Mouse (Mus musculus) small intestine, adult 2 months (tissue): ENCODE measurements at regions not wholly inside any gene's neighbourhood (a gene's known extent, or its start where the extent isn't known, plus 50 kb on each side); places are given as distances from the start of the nearest gene placed in this dataset.

ENCODE experiments used
- H3K27ac ChIP-seq: fragments of 200-500 bp; 2 replicates; pipeline ENCODE4 v1.5.1; 2012; ENCODE audit warnings: low read depth, low read length, control low read depth, inconsistent platforms; ENCODE audit not compliant: insufficient read depth
- H3K27me3 ChIP-seq: fragments of 200-500 bp; 2 replicates; pipeline ENCODE4 v1.6.1; 2012; ENCODE audit warnings: mild to moderate bottlenecking, moderate library complexity, low read length, inconsistent platforms; ENCODE audit not compliant: control insufficient read depth, insufficient read depth
- H3K36me3 ChIP-seq: fragments of 200-500 bp; 2 replicates; pipeline ENCODE4 v1.6.1; 2012; ENCODE audit warnings: mild to moderate bottlenecking, low read length, control low read depth, inconsistent platforms; ENCODE audit not compliant: control insufficient read depth, insufficient read depth
- H3K4me1 ChIP-seq: fragments of 200-500 bp; 2 replicates; pipeline ENCODE4 v1.6.1; 2012; ENCODE audit warnings: low read length, inconsistent platforms, mixed read lengths; ENCODE audit not compliant: control insufficient read depth, insufficient read depth, insufficient read length
- H3K4me3 ChIP-seq: fragments of 200-500 bp; 2 replicates; pipeline ENCODE4 v1.5.1; 2012; ENCODE audit warnings: low read depth, mild to moderate bottlenecking, control low read depth, inconsistent platforms, low read length, moderate library complexity
- CTCF ChIP-seq: fragments of 200-500 bp; IDR thresholded peaks from 2 replicates; pipeline ENCODE4 v1.5.1; 2012; ENCODE audit warnings: low read depth, mild to moderate bottlenecking, control low read depth, inconsistent platforms, low read length, moderate library complexity, mixed read lengths; ENCODE audit not compliant: insufficient replicate concordance, insufficient read length; ENCODE audit errors: extremely low read depth
- POLR2A ChIP-seq: fragments of 200-500 bp; IDR thresholded peaks from 2 replicates; pipeline ENCODE4 v1.6.1; 2012; ENCODE audit warnings: low read depth, mild to moderate bottlenecking, control low read depth, inconsistent platforms, low read length, moderate library complexity
- whole genome bisulfite sequencing: fragments of 180-500 bp; shearing (Covaris S2); methylation state at CpG from one replicate; pipeline ENCODE4 v1.1.7; 2018; 5-methylcytosine and 5-hydroxymethylcytosine counted together

DNA sequence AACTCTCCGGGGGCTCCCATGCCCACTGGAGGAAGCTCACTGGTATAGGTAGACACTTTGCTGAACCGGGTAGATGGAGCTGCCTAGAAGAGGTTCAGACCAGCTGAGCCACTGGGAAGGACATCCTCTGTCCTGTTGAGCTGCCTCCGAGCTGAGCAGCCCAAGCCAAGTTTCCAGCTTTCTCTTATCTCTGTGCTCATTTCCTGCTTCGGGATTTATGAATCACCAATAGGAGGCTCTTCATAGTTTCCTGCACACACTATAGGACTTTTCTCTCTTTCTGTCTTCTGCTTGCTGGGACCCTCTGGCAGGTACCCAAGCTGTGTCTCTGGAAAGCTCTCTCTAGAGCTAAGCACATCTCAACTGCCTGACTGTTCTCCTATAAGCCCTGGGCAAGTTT, 177.4 kb upstream of the Hes1 start:
- no peak for TF ChIP-seq POLR2A
- TF ChIP-seq CTCF: no peak
- H3K4me1 ChIP-seq: peaks cover 6% of the 10 kb centered on the region
- H3K27ac ChIP-seq: no peak overlapping the region
- H3K4me3 ChIP-seq: no peak overlapping the region
- no peaks in the 10 kb centered on the region for H3K36me3 ChIP-seq
- WGBS: 37% methylated on average over 4 of the region's 4 CpGs
- H3K27me3 ChIP-seq: no peaks in the 10 kb centered on the region

DNA sequence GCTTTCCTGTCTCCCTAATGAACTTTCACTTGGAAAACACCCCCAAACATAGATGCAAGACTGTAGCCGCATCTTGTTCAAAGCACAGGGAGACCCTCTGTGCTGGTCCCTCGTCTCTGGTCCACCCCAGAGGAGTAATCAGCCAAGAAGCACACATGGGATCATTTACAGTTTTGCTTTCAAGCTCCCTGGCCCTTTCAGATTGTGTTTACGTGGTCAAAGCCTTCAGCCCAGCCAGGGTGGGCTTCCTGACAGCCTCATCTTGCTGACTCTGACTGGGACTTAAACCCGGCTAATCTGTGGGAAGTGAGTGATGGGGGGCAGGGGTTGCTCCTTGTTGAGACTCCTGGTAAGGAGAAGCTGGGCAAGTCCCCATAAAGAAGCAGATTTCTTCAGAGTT, 174.8 kb upstream of the Hes1 start:
- Histone ChIP-seq H3K4me1 (no peaks in the 10 kb centered on the region), H3K4me3 (no peak overlapping the region), H3K27me3 (no peaks in the 10 kb centered on the region), H3K27ac (no peak overlapping the region), H3K36me3 (no peaks in the 10 kb centered on the region)
- TF ChIP-seq POLR2A: no peak
- no peak for TF ChIP-seq CTCF
- WGBS: 90% methylated on average over 4 of the region's 4 CpGs

DNA sequence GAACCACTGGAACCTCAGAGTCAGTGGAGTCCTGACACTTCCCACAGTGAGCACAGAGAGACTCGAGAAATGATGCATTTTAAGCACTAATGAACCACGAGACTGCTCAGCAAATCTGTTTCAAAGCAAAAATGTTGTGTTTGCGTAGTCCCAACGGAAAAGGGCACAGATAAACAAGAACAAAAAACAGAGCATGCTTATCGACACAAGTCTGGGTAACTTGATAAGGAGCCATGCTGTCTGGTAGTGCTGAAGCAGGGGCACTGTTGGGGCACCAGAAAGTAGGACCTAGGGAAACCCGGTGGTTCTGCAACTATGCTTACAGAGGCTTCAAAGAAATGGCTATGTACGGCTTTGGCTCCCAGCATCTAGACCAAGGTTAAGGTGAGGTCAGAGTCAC, 172.7 kb upstream of the Hes1 start:
- H3K4me3 ChIP-seq: no peak overlapping the region
- peaks cover 3% of the 10 kb centered on the region; the same call in 1 of the 2 replicates for H3K4me1 ChIP-seq
- H3K36me3 ChIP-seq: no peaks in the 10 kb centered on the region
- H3K27me3 ChIP-seq: no peaks in the 10 kb centered on the region
- no peak for TF ChIP-seq CTCF
- no peak for TF ChIP-seq POLR2A
- whole genome bisulfite sequencing: 81% methylated on average over 7 of the region's 7 CpGs
- no peak overlapping the region for H3K27ac ChIP-seq

DNA sequence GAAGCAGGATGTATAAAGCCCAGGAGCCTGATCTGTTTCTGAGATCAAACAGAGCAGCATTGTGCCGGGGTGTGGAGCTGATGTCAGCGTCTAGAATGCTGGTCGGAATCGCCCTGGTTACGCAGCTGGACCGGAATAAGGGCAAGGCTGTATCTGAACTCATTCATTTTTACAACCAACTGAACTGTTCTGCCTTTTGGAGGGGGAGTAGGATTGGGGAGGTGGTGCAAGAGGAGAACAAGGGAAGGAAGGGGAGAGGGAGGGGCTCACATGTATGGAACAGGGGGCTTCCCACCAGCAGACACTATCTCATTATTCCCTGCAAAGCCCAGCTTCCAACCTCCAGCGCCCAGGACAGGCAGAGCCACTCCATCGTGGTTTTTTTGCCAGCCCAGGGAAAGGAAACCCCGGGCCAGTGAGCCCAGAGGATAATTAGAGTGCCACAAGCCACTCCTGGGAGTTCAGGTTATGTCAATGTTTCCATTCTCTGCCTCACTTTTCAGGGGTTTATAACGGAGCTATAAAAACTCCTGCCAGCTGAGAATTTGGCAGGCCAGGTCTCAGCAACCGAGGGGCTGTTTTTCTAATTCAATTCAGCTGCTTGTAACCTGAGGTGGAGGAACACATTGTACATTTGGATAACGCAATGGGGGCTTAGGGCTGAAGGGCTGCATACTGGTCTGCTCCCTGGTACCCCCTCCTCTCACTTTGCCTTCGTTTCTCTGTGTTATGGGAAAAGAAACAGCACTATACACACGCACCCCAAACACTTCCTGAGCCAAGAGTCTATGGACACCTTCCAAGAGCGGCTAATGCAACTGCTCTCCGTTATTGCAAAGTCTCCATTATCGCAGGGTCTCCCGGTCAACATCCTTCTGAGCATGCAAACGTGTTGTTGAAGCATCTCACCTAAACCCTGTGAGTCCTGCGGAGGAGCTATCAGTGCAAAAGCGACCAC, 170.0 kb upstream of the Hes1 start:
- H3K27ac ChIP-seq: no peak overlapping the region
- H3K4me1 ChIP-seq: peaks cover 3% of the 10 kb centered on the region; the same call in 1 of the 2 replicates
- no peaks in the 10 kb centered on the region for H3K27me3 ChIP-seq
- 25% methylated on average over 21 of the region's 21 CpGs for WGBS
- H3K36me3 ChIP-seq: no peaks in the 10 kb centered on the region
- no peak for TF ChIP-seq POLR2A
- TF ChIP-seq CTCF: no peak
- no peak overlapping the region for H3K4me3 ChIP-seq

DNA sequence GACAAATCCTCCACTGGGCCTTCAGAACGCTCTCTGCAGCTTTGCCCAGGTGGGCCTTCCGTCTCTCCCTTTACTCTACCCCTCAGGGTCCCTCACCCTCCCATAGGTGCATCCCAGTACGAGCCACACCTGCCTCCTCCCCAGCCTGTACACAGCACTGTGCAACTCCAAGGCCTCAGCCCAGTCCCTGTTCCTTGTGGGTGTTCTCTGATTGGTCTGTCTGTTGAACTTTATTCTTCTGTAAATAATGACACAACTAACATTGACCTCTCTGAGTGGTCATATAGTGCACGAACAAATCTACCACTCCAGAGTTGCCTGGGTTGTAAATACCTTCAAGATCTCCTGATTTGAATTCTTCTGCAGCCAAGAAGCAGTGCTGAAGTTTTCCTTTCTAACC, 167.8 kb upstream of the Hes1 start:
- Histone ChIP-seq H3K4me3 (no peak overlapping the region), H3K27me3 (no peaks in the 10 kb centered on the region), H3K27ac (no peak overlapping the region), H3K4me1 (peaks cover 3% of the 10 kb centered on the region; the same call in 1 of the 2 replicates), H3K36me3 (no peaks in the 10 kb centered on the region)
- WGBS: 29% methylated on average over 4 of the region's 4 CpGs
- no peak for TF ChIP-seq CTCF
- no peak for TF ChIP-seq POLR2A

DNA sequence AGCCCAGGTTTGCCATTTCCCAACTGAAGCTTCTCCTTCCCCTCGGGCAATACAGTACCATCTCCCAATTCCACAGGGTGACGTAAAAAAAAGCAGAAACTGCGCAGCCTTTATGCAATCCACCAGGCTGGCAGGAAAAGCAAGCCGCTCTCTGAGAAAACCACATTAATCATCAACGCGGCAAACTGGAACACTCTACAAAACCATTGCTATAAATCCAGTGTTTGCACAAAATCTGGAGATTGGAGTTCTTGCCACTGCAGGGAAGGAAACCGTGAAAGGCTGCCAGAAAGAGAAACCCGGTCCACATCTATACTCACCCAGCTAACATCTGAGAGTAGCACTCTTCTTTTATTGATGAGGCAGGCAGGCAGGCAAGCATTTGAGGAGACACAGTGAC, 160.7 kb upstream of the Hes1 start:
- no peak overlapping the region for H3K4me3 ChIP-seq
- H3K4me1 ChIP-seq: no peaks in the 10 kb centered on the region
- no peaks in the 10 kb centered on the region for H3K27me3 ChIP-seq
- H3K36me3 ChIP-seq: no peaks in the 10 kb centered on the region
- TF ChIP-seq POLR2A (no peak), CTCF (no peak)
- WGBS: 57% methylated on average over 8 of the region's 8 CpGs
- H3K27ac ChIP-seq: no peak overlapping the region

DNA sequence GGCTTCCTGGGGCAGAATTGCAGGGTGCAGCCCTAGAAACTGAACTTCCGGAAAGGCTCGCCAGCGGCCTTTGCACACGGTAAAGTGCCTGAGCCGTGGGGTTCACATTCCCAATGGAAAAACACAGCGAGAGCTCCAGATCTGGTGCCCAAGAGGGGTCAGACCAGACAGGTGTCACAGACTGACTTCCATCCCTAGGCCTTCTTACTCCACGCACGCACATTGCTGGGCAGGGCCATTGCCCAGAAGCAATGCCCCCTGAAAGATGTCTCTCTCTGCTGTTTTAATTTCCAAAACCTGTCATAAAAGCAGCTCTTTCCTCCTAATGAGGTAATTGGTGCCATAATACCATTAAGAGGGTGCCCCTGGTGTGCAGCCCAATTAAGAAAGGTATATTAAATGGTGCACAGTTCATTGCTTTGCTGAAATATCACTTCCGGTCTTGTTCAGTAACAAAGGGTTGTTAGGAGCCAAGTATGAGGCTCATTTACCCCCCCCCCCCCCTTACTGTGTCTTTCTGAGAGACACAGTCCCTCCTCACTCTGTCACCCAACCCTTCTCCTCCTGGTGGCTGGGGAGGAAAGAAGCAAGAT, 159.9 kb upstream of the Hes1 start:
- H3K36me3 ChIP-seq: no peaks in the 10 kb centered on the region
- H3K4me1 ChIP-seq: no peaks in the 10 kb centered on the region
- TF ChIP-seq CTCF (no peak), POLR2A (no peak)
- H3K27me3 ChIP-seq: no peaks in the 10 kb centered on the region
- H3K4me3 ChIP-seq: no peak overlapping the region
- H3K27ac ChIP-seq: no peak overlapping the region
- WGBS: 88% methylated on average over 9 of the region's 9 CpGs
